Mouse (Mus musculus) G1E (cell line): Measurements from ENCODE around the gene Sf3b4. TPM values are rescaled to one million over a fixed set of nuclear protein-coding genes. Genes with fewer than 3 reads are reported as not detected.
"Not testable (repeated sequence)": the region's sequence is repeated elsewhere in the genome, so short reads cannot be mapped to it uniquely, and the experiment has no call there.

Experiments used
- ATAC-seq: 2 replicates; pipeline ENCODE4 v1.8.0; 2016; ENCODE audit warnings: mild to moderate bottlenecking; ENCODE audit not compliant: insufficient number of reproducible peaks, poor library complexity, low FRiP score, severe bottlenecking; ENCODE audit errors: extremely low read depth
- DNase-seq: peaks from one replicate; pipeline ENCODE4 v3.0.0; 2012; ENCODE audit warnings: low spot score
- H3K27me3 ChIP-seq: 2 replicates; pipeline ENCODE4 v1.6.1; 2012; ENCODE audit warnings: mild to moderate bottlenecking, low read length, inconsistent platforms; ENCODE audit not compliant: insufficient read depth
- H3K36me3 ChIP-seq: replicated peaks from 2 replicates; pipeline ENCODE3; 2012; ENCODE audit warnings: mild to moderate bottlenecking, inconsistent platforms
- H3K4me1 ChIP-seq: 2 replicates; pipeline ENCODE4 v1.6.1; 2012; ENCODE audit warnings: low read depth, low read length, inconsistent platforms, mixed read lengths; ENCODE audit not compliant: insufficient read depth
- H3K4me3 ChIP-seq: 2 replicates; pipeline ENCODE4 v1.5.1; 2012; ENCODE audit warnings: low read depth, mild to moderate bottlenecking, inconsistent platforms, low read length, moderate library complexity, mixed read lengths
- H3K9me3 ChIP-seq: replicated peaks from 2 replicates; pipeline ENCODE4 v1.6.1; 2012; ENCODE audit warnings: inconsistent platforms
- CTCF ChIP-seq: IDR thresholded peaks from 2 replicates; pipeline ENCODE4 v1.5.1; 2012; ENCODE audit warnings: low read depth, low read length, inconsistent platforms, mixed read lengths
- GATA1 ChIP-seq: IDR thresholded peaks from 2 replicates; pipeline ENCODE4 v1.6.1; 2012; ENCODE audit warnings: borderline replicate concordance, low read length, inconsistent platforms, mixed read lengths
- GATA2 ChIP-seq: IDR thresholded peaks from 2 replicates; pipeline ENCODE4 v1.6.1; 2012; ENCODE audit warnings: low read depth, low read length, inconsistent platforms, borderline replicate concordance
- POLR2AphosphoS5 ChIP-seq: IDR thresholded peaks from 2 replicates; pipeline ENCODE4 v1.6.1; 2012; ENCODE audit warnings: low read depth, low read length, inconsistent platforms; ENCODE audit not compliant: insufficient replicate concordance
- TAL1 ChIP-seq: conservative IDR thresholded peaks from 2 replicates; pipeline ENCODE4 v1.6.1; 2012; ENCODE audit warnings: low read depth, low read length, inconsistent platforms, mixed read lengths
- polyA plus RNA-seq: library from polyadenylated mRNA; stranded (reverse); fragments of >175 nt; gene quantifications from 2 replicates; pipeline ENCODE4 v1.2.3, GENCODE M21; 2012
- total RNA-seq, 2 experiments: library from RNA; stranded (forward) in 1 of 2; stranded (reverse) in 1 of 2; fragments of 200-1000 nt in 1 of 2; fragments of >200 nt in 1 of 2; fragmentation: Nextera tagmentation in 1 of 2; gene quantifications; 2 replicates each; pipeline ENCODE4 v1.2.3; 2014 to 2017

Sf3b4 gene
- total and polyA plus RNA-seq, 3 experiments: 29.3 to 724 (median 138) TPM

DNA sequence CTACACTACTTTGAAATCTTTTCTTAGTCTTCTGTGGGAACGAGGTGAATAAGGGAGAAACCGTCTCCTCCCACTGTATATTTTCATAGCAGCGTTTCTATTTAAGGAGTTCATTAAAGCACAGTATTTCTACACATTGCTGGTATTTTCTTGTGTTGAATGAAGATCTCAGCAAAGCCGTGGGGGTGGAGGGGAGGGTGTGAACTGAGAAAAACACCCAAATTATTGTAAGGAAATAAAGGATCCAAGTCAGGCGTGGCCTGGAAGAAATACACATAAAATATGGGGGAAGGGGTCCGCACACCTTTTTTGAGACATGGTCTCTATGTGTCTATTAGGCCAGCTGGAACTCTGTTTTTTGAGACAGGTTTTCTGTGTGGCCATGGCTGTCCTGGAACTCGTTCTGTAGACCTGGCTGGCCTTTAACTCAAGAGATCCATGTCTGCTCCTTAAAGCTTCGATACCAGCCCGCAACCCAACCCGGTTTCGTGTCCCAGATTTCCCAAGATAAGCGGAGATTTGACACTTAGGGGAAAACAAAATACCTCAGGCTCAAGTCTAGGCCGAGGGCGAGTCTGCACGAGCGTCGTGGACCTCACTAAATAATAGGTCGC is 442 bp upstream of the Sf3b4 start:
- Histone ChIP-seq H3K4me1 (peaks cover 53% of the 10 kb centered on the region), H3K27me3 (no peaks in the 10 kb centered on the region), H3K9me3 (no peaks in the 10 kb centered on the region), H3K4me3 (peak overlapping the region; percentile 94), H3K36me3 (peaks cover 59% of the 10 kb centered on the region)
- no peak; the same call in 1 of the 2 replicates for ATAC-seq
- TF ChIP-seq POLR2AphosphoS5 (no peak), GATA2 (no peak), GATA1 (no peak), CTCF (no peak), TAL1 (no peak)
- no peak for DNase-seq

DNA sequence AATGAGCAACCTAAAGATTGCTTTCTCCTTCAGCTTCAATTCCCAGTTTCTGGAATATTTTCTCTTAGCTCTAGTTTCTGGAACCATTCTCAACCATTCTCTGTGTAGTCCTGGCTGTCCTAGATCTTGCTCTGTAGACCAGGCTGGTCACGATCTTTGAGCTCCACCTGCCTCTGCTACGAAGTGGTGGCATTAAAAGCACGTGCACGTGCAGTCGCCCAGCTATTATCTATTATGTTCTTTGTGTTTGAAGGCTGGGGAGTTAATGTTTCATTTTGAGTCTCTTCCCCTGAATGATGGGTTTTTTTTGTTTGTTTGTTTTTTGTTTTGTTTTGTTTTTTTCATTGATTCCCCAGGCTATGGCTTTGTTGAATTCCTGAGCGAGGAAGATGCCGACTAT is 1.1 kb downstream of the Sf3b4 start:
- TF ChIP-seq CTCF: no peak
- no peak for TF ChIP-seq GATA1
- no peak for TF ChIP-seq GATA2
- no peak for TF ChIP-seq POLR2AphosphoS5
- TF ChIP-seq TAL1: no peak
- peaks cover 67% of the 10 kb centered on the region for H3K36me3 ChIP-seq
- H3K4me1 ChIP-seq: peaks cover 54% of the 10 kb centered on the region
- no peak for ATAC-seq
- H3K27me3 ChIP-seq: no peaks in the 10 kb centered on the region
- peak overlapping the region; percentile 94 for H3K4me3 ChIP-seq
- DNase-seq: no peak
- no peaks in the 10 kb centered on the region for H3K9me3 ChIP-seq

DNA sequence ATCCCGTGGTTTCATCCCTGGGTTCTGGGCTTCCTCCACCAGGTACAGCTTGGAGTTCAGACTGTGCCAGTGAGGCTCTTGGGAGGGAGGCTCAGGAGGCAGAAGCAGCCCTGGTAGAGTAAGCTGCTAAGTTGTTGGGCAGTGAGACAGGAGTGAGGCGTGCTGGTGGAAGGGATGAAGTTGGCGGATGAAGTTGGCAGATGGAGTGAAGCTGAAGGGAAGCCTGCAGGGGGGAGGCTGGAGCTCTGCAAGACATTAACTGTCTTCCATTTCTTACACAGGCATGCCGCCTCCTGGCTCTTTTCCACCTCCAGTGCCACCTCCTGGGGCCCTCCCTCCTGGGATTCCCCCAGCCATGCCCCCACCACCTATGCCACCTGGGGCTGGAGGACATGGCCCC is 1.9 kb downstream of the Sf3b4 start:
- H3K4me3 ChIP-seq: peak overlapping the region; percentile 71
- H3K9me3 ChIP-seq, H3K27me3 ChIP-seq, ATAC-seq, DNase-seq: not testable (repeated sequence)
- H3K36me3 ChIP-seq: peaks cover 67% of the 10 kb centered on the region
- H3K4me1 ChIP-seq: peaks cover 51% of the 10 kb centered on the region

DNA sequence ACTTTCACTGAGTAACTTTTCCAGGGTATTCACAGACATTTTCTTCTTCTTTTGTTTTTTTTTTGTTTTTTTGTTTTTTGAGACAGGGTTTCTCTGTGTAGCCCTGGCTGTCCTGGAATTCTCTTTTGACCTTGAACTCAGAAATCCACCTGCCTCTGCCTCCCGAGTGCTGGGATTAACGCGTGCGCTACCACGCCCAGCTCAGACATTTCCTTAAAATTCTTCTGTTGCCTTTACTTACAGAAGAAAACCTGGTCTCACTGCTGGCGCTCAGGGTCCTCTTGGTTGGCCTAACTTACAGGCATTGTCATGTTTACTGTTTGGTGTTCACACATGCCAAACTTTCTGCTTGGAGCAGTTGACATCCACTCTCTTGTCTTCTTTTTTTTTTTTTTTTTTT is 3.1 kb downstream of the Sf3b4 start:
- Histone ChIP-seq H3K4me1 (peaks cover 44% of the 10 kb centered on the region), H3K36me3 (peaks cover 62% of the 10 kb centered on the region)
- ATAC-seq: no peak

DNA sequence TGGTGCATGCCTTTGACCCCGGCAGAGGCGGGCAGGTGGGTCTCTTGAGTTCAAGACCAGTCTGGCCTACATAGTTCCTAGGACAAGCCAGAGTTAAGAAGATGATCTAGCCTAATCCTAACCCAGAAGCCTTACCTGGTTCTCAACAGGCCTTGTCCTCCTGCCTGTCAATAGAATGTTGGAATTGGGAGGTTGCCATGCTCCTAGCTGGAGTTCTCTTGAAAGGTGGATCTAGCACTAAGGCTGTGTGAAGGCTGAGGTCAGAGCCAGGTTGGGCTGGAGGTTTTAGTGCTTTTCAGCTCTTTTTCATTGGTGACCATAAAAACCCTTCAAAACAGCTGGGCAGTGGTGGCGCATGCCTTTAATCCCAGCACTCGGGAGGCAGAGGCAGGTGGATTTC is 6.3 kb downstream of the Sf3b4 start:
- ATAC-seq: no peak

More for the DNA sequence above, 3.1 kb downstream of the Sf3b4 start:
- DNase-seq: no peak
- TF ChIP-seq CTCF: no peak
- TF ChIP-seq GATA1: no peak
- no peak for TF ChIP-seq TAL1
- TF ChIP-seq POLR2AphosphoS5: no peak
- TF ChIP-seq GATA2: no peak
- Histone ChIP-seq H3K9me3 (no peaks in the 10 kb centered on the region), H3K27me3 (no peaks in the 10 kb centered on the region), H3K4me3 (no peak overlapping the region; the same call in 1 of the 2 replicates)

DNA sequence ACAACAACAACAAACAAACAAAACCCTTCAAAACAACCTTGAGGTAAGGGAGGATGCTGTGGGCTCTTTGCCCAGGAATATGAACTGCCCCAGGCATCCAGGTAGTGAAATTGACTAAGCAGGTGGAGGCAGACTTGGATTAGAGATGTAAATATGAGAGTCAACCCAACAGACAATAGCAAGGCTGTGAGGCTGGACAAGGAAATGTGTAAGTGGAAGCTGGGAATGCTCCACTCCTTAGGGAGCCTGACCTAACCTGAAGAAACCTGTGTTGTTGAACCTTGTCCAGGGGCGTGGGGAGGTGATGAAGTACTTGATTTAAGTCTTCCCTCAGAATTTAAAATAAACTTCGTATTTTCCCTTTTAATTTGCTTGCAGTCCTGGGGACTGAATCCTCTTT is 6.8 kb downstream of the Sf3b4 start:
- DNase-seq: no peak
- Histone ChIP-seq H3K4me1 (peaks cover 44% of the 10 kb centered on the region), H3K36me3 (peaks cover 54% of the 10 kb centered on the region), H3K4me3 (no peak overlapping the region), H3K27me3 (peaks cover 26% of the 10 kb centered on the region), H3K9me3 (no peaks in the 10 kb centered on the region)
- ATAC-seq: no peak
- TF ChIP-seq GATA1: no peak
- no peak for TF ChIP-seq POLR2AphosphoS5
- no peak for TF ChIP-seq CTCF
- TF ChIP-seq GATA2: no peak
- no peak for TF ChIP-seq TAL1

More for the DNA sequence above, 6.3 kb downstream of the Sf3b4 start:
- Histone ChIP-seq H3K9me3 (no peaks in the 10 kb centered on the region), H3K27me3 (peaks cover 21% of the 10 kb centered on the region), H3K4me3 (no peak overlapping the region), H3K4me1 (peaks cover 48% of the 10 kb centered on the region), H3K36me3 (peaks cover 55% of the 10 kb centered on the region)
- TF ChIP-seq CTCF (no peak), GATA1 (no peak), POLR2AphosphoS5 (peak; percentile 60; the same call in 1 of the 2 replicates), TAL1 (no peak)
- no peak for DNase-seq

DNA sequence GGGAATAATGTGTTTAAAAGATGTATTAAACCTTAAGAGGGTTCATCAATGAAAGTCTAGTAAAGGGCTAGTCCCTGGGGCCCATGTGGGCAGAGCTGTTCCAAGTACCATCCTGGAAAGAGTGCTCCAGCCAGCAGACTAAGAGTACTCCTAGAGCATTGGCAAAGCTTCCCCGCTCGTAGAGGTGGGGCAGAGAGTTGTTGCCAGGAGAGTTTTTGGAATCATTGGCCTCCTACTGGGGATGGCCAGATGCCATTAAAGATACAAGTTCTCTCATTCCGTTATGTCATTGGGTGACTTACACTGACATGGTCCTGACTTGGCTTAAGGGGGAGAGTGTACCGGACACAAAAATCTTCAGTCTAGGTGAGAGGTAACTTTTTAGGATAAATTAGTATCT is 7.4 kb downstream of the Sf3b4 start:
- H3K9me3 ChIP-seq: no peaks in the 10 kb centered on the region
- H3K36me3 ChIP-seq: peaks cover 48% of the 10 kb centered on the region
- H3K4me3 ChIP-seq: no peak overlapping the region
- H3K27me3 ChIP-seq: peaks cover 32% of the 10 kb centered on the region
- ATAC-seq (no peak), DNase-seq (no peak)
- no peak for TF ChIP-seq TAL1
- no peak for TF ChIP-seq GATA2
- TF ChIP-seq GATA1: no peak
- no peak for TF ChIP-seq POLR2AphosphoS5
- no peak for TF ChIP-seq CTCF
- peaks cover 37% of the 10 kb centered on the region for H3K4me1 ChIP-seq
